Mouse (Mus musculus): ENCODE measurements around the gene Reps2.

DNA sequence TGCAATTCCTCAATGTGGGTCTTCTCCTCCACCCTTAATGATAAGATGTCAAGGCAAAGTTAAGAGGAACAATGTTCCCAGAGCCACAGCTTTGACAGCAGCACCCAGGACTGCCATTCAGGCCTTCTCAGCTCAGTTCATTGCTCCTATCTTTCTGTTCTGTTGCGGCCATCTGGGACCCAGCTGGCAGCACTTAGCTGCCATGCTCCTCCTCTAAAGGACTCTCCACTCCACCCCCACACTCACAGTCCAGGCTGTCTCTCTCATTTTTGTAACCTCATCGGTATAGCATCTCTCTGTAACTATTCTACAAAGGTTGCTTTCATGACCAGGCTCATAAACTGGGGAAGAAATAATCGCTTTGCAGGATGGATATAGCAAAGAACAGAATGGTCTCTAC is 241.0 kb downstream of the Reps2 start:
- TF ChIP-seq CTCF (IDR thresholded peaks at IDR 0.05; ENCODE audit: low read depth) (no peak), EP300 (IDR thresholded peaks at IDR 0.05; ENCODE audit: low read depth) (no peak)
